Mouse (Mus musculus) embryo, embryonic 9.5 days (tissue): Measurements from ENCODE around the gene Ankrd54.
"Not testable (repeated sequence)": the region's sequence is repeated elsewhere in the genome, so short reads cannot be mapped to it uniquely, and the experiment has no call there.

Experiments used
- DNase-seq: peaks from one replicate; pipeline ENCODE4 v3.0.0-alpha.2; 2017; ENCODE audit errors: extremely low spot score

Ankrd54 gene

DNA sequence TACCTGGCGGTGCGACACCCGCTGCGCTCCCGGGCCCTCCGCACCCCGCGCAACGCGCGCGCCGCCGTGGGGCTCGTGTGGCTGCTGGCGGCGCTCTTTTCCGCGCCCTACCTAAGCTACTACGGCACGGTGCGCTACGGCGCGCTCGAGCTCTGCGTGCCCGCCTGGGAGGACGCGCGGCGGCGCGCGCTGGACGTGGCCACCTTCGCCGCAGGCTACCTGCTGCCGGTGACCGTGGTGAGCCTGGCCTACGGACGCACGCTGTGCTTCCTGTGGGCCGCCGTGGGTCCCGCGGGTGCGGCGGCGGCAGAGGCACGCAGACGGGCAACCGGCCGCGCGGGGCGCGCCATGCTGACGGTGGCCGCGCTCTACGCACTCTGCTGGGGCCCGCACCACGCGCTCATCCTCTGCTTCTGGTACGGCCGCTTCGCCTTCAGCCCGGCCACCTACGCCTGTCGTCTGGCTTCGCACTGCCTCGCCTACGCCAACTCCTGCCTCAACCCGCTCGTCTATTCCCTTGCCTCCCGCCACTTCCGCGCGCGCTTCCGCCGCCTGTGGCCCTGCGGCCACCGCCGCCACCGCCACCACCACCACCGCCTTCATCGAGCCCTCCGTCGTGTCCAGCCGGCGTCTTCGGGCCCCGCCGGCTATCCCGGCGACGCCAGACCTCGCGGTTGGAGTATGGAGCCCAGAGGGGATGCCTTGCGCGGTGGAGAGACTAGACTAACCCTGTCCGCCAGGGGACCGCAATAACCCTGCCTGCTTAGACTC lies 19.8 kb downstream of the Ankrd54 start:
- peak; percentile 41 for DNase-seq

GRCm38 (mm10) chr15:79041585-79041984 lies 21.1 kb downstream of the Ankrd54 start, which contains the start of gene Galr3:
Gene Galr3 (plus strand): TSS chr15:79041885.
- no peak for DNase-seq

- no peak for DNase-seq
These were observed 21.9 kb downstream of the Ankrd54 start for GRCm38 (mm10) chr15:79040501-79041416.

DNA sequence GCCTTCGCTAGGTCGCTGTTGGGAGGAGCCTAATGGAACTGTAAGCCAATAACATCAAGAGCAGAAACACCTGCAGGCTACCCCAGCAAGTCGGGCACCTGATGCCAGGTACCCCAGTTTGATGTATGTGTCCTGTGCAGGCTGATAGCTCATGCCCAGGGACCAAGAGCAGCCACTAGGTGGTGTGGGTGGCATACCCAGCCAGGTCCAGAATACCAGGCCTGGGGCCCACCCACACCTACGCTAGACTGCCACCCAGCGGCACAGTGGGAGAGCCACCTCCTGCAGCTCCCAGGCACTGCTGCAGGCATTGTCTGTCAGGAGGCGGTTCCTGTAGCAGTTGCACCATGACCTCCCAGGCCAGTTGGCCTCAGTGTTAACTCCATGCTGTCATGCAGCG lies 23.8 kb downstream of the Ankrd54 start:
- DNase-seq = peak; percentile 72

DNA sequence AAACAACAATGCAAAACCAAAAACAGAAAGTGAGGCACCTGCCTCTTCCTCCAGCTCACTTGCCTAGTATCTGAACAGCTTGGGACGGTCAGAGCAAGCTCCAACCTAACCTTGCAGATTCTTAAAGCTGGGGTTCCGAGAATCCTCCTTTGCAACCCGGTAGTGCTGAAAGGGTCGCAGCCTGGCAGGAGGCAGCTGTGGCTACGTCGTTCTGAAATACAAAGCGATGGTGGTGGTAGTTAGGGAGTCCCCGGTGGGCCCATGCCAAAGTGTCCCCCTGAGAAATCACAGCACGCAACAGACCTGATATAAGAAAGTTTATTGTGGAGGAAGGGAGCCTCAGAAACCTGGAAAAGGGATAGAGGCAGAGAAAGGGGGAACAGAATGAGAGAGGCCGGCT lies 24.4 kb downstream of the Ankrd54 start:
- no peak for DNase-seq

DNA sequence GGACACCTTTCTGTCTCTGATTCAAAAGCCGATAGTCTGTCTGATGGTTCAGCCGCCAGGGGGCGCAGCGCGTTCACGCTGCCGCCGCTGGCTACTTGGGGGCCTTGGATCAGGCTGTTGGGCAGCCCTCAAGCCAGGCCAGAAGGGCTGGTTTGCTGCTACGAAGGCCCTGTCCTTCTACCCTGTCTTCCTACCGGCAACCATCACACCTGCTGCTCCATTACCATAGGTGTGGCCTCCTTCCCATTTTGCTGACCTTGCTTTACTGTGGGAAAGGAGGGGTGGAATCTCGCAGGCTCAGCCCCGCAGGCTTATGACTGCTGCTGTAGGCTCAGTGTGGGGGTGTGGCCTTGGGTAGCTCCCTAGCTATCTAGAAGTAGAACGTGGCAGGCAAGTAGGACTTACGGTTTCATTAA lies 24.8 kb downstream of the Ankrd54 start:
- DNase-seq = peak; percentile 73

DNA sequence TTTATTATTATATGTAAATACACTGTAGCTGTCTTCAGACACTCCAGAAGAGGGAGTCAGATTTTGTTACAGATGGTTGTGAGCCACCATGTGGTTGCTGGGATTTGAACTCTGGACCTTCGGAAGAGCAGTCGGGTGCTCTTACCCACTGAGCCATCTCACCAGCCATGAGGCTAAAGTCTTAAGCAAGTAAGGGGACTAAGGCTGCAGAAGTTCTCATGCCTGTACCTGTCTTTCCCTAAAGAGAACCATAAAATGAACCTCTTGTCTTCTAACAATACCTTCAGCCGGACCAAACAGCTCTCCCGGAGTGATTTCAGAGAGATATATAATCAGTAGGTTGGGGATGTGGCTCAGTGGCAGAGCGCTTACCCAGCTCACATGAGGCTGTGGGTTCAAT lies 30.8 kb downstream of the Ankrd54 start:
- DNase-seq = not testable (repeated sequence)

GRCm38 (mm10) chr15:79030551-79031435 lies 31.9 kb downstream of the Ankrd54 start:
- peak; percentile 90 for DNase-seq

GRCm38 (mm10) chr15:79029519-79030241 lies 33.0 kb downstream of the Ankrd54 start:
- peak; percentile 48 for DNase-seq

- DNase-seq = no peak
These were observed 33.7 kb downstream of the Ankrd54 start for GRCm38 (mm10) chr15:79028823-79029484.

GRCm38 (mm10) chr15:79028237-79028738 lies 34.4 kb downstream of the Ankrd54 start, which contains the start of gene H1f0:
Gene H1f0 (plus strand): TSS chr15:79028450.
- peak; percentile 98 for DNase-seq

DNA sequence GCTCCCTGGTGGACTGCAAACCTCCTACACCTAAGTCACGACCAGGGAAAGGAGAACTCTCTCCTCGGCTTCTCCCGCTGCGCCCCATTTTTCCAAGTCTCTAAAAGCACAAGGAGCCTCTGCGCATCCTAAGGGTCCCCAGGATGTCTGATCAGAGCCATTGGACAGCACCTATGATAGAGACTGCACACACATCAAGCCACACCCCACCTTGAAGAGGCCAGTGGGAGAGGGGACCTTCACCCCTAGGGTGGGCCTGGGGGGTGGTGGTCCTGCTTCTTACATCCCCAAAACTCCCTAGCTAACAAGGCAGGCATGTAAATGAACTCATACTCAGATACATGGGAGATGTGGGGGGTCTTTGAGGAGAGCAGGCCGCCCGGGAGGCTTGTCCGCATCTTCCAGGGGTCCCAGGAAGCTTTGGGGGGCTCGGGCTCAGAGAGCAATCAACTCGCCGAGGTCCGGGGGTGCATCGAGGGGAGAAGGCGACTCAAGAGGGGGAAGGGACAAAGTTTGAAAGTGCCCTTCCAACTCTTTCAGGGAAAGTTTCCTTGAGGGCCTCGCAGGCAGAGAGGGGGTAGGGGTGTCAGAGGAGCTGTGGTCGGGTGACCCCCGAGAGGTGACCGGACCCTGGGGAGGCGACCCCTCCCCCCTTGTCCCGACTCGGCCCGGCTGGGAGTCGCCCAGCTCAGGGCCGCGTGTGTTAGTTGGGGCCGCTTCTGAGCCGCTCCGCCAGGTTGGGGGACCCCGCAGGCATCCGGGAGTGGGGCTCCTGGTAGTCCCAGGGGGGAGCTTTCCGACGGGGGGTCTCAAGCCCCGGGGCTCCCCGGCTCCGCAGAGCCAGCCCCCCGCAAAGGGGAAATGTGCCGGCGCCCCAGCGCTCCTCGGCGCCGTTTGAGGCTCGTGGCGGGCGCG lies 35.1 kb downstream of the Ankrd54 start:
- peak; percentile 59 for DNase-seq

GRCm38 (mm10) chr15:79026511-79027290 lies 36.0 kb downstream of the Ankrd54 start:
- DNase-seq = no peak

GRCm38 (mm10) chr15:79025687-79026308 lies 36.9 kb downstream of the Ankrd54 start:
- no peak for DNase-seq

GRCm38 (mm10) chr15:79023366-79023765 lies 39.3 kb downstream of the Ankrd54 start:
- DNase-seq = no peak

DNA sequence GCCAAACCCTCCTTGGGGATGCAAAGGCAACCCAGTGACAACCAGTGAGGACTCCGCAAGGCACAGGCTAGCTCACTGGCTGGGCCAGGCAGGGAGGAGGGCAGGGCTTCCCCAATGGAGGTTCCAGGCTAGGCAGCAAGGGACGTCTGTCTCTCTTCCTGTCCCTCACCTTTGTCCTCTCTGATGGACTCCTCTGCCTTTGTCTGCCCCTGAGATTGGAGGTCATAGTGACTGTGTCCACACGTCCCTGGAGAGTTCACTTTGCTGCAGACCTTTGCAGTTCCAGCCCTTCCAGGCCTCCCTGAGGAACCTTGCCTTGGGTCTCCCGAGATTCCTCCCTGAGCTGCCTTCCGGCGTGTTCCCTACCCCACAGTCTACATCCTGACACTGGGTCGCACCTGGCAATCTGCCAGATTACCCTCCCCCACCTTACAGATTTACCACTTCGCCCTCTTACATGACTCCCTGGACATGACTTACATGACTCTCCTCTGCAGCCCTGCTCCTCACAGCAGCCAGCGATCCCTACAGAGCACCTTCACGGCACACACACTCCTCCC lies 39.9 kb downstream of the Ankrd54 start:
- no peak for DNase-seq

- no peak for DNase-seq
These were observed 43.8 kb downstream of the Ankrd54 start for GRCm38 (mm10) chr15:79018886-79019285.
